Mouse (Mus musculus): ENCODE measurements around the gene Prkx.

DNA sequence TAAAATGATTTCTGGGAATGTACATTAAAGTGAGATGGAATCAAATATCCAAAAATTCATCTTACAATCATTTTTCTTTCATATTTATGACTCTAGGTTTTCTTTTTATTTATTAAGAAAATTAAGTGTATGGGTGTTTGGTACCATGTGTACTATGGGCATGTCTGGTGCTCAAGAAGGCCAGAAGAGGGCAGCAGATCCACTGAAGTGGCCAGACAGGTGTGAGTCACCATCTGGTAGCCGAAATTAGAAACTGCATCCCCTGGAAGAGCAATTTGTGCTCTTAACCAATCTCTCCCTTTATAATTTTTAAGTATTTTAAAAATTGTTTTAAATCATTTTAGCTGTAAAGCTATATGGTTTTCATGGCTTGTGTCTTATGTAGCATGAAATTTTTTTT lies 54.7 kb downstream of the Prkx start:
- TF ChIP-seq GATA1 (IDR thresholded peaks at IDR 0.05; ENCODE audit: low read length) (no peak), TAL1 (IDR thresholded peaks at IDR 0.05; ENCODE audit: low read length) (no peak)

All from erythroblast, embryonic 14.5 days (primary cell).